Mouse (Mus musculus): ENCODE data around the gene Prkce. TPM values are rescaled to one million over a fixed set of nuclear protein-coding genes. Genes with fewer than 3 reads are reported as not detected.
A peak's percentile ranks its signal among the peaks of the same experiment; 100 is the strongest.

The Prkce gene
- total and polyA plus RNA-seq, 2 experiments from 2014 or later: 91.3 to 94.3 TPM

- Histone ChIP-seq H3K9ac (peak overlapping the region; percentile 75), H3K27me3 (ENCODE audit: insufficient read depth, low read length) (no peaks in the 10 kb centered on the region), H3K4me2 (ENCODE audit: low read depth) (peak overlapping the region; percentile 94), H3K36me3 (ENCODE audit: insufficient read depth) (no peaks in the 10 kb centered on the region), H3K4me3 (ENCODE audit: low read depth, low read length) (peak overlapping the region; percentile 72), H3K9me3 (ENCODE audit: low read length) (no peaks in the 10 kb centered on the region), H3K27ac (ENCODE audit: low read depth, low read length) (peak overlapping the region; percentile 90), H3K4me1 (ENCODE audit: insufficient read depth) (peaks cover 11% of the 10 kb centered on the region; the same call in 1 of the 2 replicates)
- ATAC-seq (no peak), DNase-seq (no peak)
- WGBS: 4% methylated on average over 19 of the region's 19 CpGs
- TF ChIP-seq CTCF (IDR thresholded peaks at IDR 0.05; ENCODE audit: low read depth): no peak
These were observed 1.5 kb upstream of the Prkce start for GRCm38 (mm10) chr17:86166051-86166566.

- H3K9ac ChIP-seq: peak overlapping the region; percentile 75
- no peaks in the 10 kb centered on the region for H3K27me3 ChIP-seq (ENCODE audit: insufficient read depth, low read length)
- ATAC-seq: peak; percentile 12
- H3K4me3 ChIP-seq (ENCODE audit: low read depth, low read length): peak overlapping the region; percentile 72
- H3K36me3 ChIP-seq (ENCODE audit: insufficient read depth): no peaks in the 10 kb centered on the region
- DNase-seq: peak; percentile 58
- H3K9me3 ChIP-seq (ENCODE audit: low read length): no peaks in the 10 kb centered on the region
- TF ChIP-seq CTCF (IDR thresholded peaks at IDR 0.05; ENCODE audit: low read depth): no peak
- peaks cover 13% of the 10 kb centered on the region; the same call in 1 of the 2 replicates for H3K4me1 ChIP-seq (ENCODE audit: insufficient read depth)
- peak overlapping the region; percentile 90 for H3K27ac ChIP-seq (ENCODE audit: low read depth, low read length)
- H3K4me2 ChIP-seq (ENCODE audit: low read depth): peak overlapping the region; percentile 94
- WGBS: 1% methylated on average over 46 of the region's 46 CpGs
These were observed 842 bp upstream of the Prkce start for GRCm38 (mm10) chr17:86166567-86167319.

- peak; percentile 33 for TF ChIP-seq CTCF (IDR thresholded peaks at IDR 0.05; ENCODE audit: low read depth)
- peak overlapping the region; percentile 90 for H3K27ac ChIP-seq (ENCODE audit: low read depth, low read length)
- 1% methylated on average over 64 of the region's 64 CpGs for WGBS
- no peaks in the 10 kb centered on the region for H3K9me3 ChIP-seq (ENCODE audit: low read length)
- H3K9ac ChIP-seq: peak overlapping the region; percentile 75
- peaks cover 22% of the 10 kb centered on the region for H3K4me1 ChIP-seq (ENCODE audit: insufficient read depth)
- peak; percentile 16 for ATAC-seq
- H3K27me3 ChIP-seq (ENCODE audit: insufficient read depth, low read length): no peaks in the 10 kb centered on the region
- H3K4me3 ChIP-seq (ENCODE audit: low read depth, low read length): peak overlapping the region; percentile 72
- peak; percentile 64 for DNase-seq
- H3K36me3 ChIP-seq (ENCODE audit: insufficient read depth): no peaks in the 10 kb centered on the region
- peak overlapping the region; percentile 94 for H3K4me2 ChIP-seq (ENCODE audit: low read depth)
These were observed 821 bp downstream of the Prkce start for GRCm38 (mm10) chr17:86168231-86168981.

- peak overlapping the region; percentile 75 for H3K9ac ChIP-seq
- no peaks in the 10 kb centered on the region for H3K9me3 ChIP-seq (ENCODE audit: low read length)
- H3K27me3 ChIP-seq (ENCODE audit: insufficient read depth, low read length): no peaks in the 10 kb centered on the region
- H3K36me3 ChIP-seq (ENCODE audit: insufficient read depth): no peaks in the 10 kb centered on the region
- peak overlapping the region; percentile 72 for H3K4me3 ChIP-seq (ENCODE audit: low read depth, low read length)
- H3K4me2 ChIP-seq (ENCODE audit: low read depth): peak overlapping the region; percentile 94
- H3K4me1 ChIP-seq (ENCODE audit: insufficient read depth): peaks cover 22% of the 10 kb centered on the region
- no peak for ATAC-seq
- WGBS: 15% methylated on average over 6 of the region's 6 CpGs
- H3K27ac ChIP-seq (ENCODE audit: low read depth, low read length): peak overlapping the region; percentile 90; the same call in 1 of the 2 replicates
- no peak for TF ChIP-seq CTCF (IDR thresholded peaks at IDR 0.05; ENCODE audit: low read depth)
- DNase-seq: peak; percentile 51
These were observed 1.5 kb downstream of the Prkce start for GRCm38 (mm10) chr17:86169092-86169491.

GRCm38 (mm10) chr17:86170164-86170958, 2.8 kb downstream of the Prkce start:
- WGBS: 43% methylated on average over 9 of the region's 9 CpGs
- Histone ChIP-seq H3K9ac (peak overlapping the region; percentile 75), H3K4me3 (ENCODE audit: low read depth, low read length) (peak overlapping the region; percentile 72), H3K4me2 (ENCODE audit: low read depth) (peak overlapping the region; percentile 94), H3K27me3 (ENCODE audit: insufficient read depth, low read length) (no peaks in the 10 kb centered on the region), H3K4me1 (ENCODE audit: insufficient read depth) (peaks cover 22% of the 10 kb centered on the region), H3K36me3 (ENCODE audit: insufficient read depth) (no peaks in the 10 kb centered on the region), H3K9me3 (ENCODE audit: low read length) (no peaks in the 10 kb centered on the region), H3K27ac (ENCODE audit: low read depth, low read length) (no peak overlapping the region)
- no peak for DNase-seq
- no peak for ATAC-seq
- no peak for TF ChIP-seq CTCF (IDR thresholded peaks at IDR 0.05; ENCODE audit: low read depth)

GRCm38 (mm10) chr17:86175516-86175915, 7.9 kb downstream of the Prkce start:
- H3K36me3 ChIP-seq (ENCODE audit: insufficient read depth): peaks cover 3% of the 10 kb centered on the region; the same call in 1 of the 2 replicates
- no peak overlapping the region for H3K27ac ChIP-seq (ENCODE audit: low read depth, low read length)
- no peak for TF ChIP-seq CTCF (IDR thresholded peaks at IDR 0.05; ENCODE audit: low read depth)
- ATAC-seq: no peak
- H3K4me3 ChIP-seq (ENCODE audit: low read depth, low read length): no peak overlapping the region
- H3K27me3 ChIP-seq (ENCODE audit: insufficient read depth, low read length): no peaks in the 10 kb centered on the region
- no peaks in the 10 kb centered on the region for H3K9me3 ChIP-seq (ENCODE audit: low read length)
- no peak overlapping the region for H3K9ac ChIP-seq
- DNase-seq: no peak
- H3K4me1 ChIP-seq (ENCODE audit: insufficient read depth): peaks cover 13% of the 10 kb centered on the region; the same call in 1 of the 2 replicates
- no peak overlapping the region for H3K4me2 ChIP-seq (ENCODE audit: low read depth)
- WGBS: 63% methylated on average over 9 of the region's 9 CpGs

All from forebrain, postnatal 0 days (tissue).